Mouse (Mus musculus): ENCODE measurements around the gene Ogfod1. TPM values are rescaled to one million over a fixed set of nuclear protein-coding genes. Genes with fewer than 3 reads are reported as not detected.
"Not testable (repeated sequence)": the region's sequence is repeated elsewhere in the genome, so short reads cannot be mapped to it uniquely, and the experiment has no call there.

The Ogfod1 gene
- polyA plus RNA-seq, 1 experiment from 2014 or later, result 20.8 TPM

GRCm38 (mm10) chr8:94013026-94013612 lies 23.9 kb upstream of the Ogfod1 start:
- Histone ChIP-seq H3K4me1 (replicated peaks; ENCODE audit: control insufficient read depth, insufficient read depth, low read length) (peaks cover 33% of the 10 kb centered on the region), H3K27ac (ENCODE audit: low read length) (peak overlapping the region; percentile 94), H3K9me3 (ENCODE audit: control insufficient read depth, low read length) (no peaks in the 10 kb centered on the region), H3K4me3 (replicated peaks; ENCODE audit: low read length) (peak overlapping the region; percentile 98), H3K36me3 (ENCODE audit: control insufficient read depth, insufficient read depth) (peaks cover 3% of the 10 kb centered on the region; the same call in 1 of the 2 replicates), H3K27me3 (replicated peaks; ENCODE audit: control insufficient read depth, insufficient read depth, low read length) (no peaks in the 10 kb centered on the region), H3K9ac (replicated peaks; ENCODE audit: low read depth, low read length) (peak overlapping the region; percentile 98), H3K4me2 (ENCODE audit: low read length) (peak overlapping the region; percentile 73)
- 42% methylated on average over 7 of the region's 7 CpGs for WGBS
- ATAC-seq, result no peak

GRCm38 (mm10) chr8:94023916-94024315 lies 13.1 kb upstream of the Ogfod1 start:
- Histone ChIP-seq H3K4me1 (replicated peaks; ENCODE audit: control insufficient read depth, insufficient read depth, low read length) (no peaks in the 10 kb centered on the region), H3K4me2 (ENCODE audit: low read length) (no peak overlapping the region), H3K9me3 (ENCODE audit: control insufficient read depth, low read length) (no peaks in the 10 kb centered on the region), H3K27me3 (replicated peaks; ENCODE audit: control insufficient read depth, insufficient read depth, low read length) (no peaks in the 10 kb centered on the region), H3K9ac (replicated peaks; ENCODE audit: low read depth, low read length) (no peak overlapping the region), H3K27ac (ENCODE audit: low read length) (no peak overlapping the region), H3K36me3 (ENCODE audit: control insufficient read depth, insufficient read depth) (peaks cover 55% of the 10 kb centered on the region), H3K4me3 (replicated peaks; ENCODE audit: low read length) (no peak overlapping the region)
- WGBS, result 95% methylated on average over 6 of the region's 6 CpGs
- no peak for ATAC-seq

- no peak for ATAC-seq
- Histone ChIP-seq H3K4me1 (replicated peaks; ENCODE audit: control insufficient read depth, insufficient read depth, low read length) (peaks cover 11% of the 10 kb centered on the region), H3K4me3 (replicated peaks; ENCODE audit: low read length) (no peak overlapping the region), H3K9me3 (ENCODE audit: control insufficient read depth, low read length) (no peaks in the 10 kb centered on the region), H3K27ac (ENCODE audit: low read length) (no peak overlapping the region), H3K4me2 (ENCODE audit: low read length) (no peak overlapping the region), H3K36me3 (ENCODE audit: control insufficient read depth, insufficient read depth) (peaks cover 37% of the 10 kb centered on the region), H3K27me3 (replicated peaks; ENCODE audit: control insufficient read depth, insufficient read depth, low read length) (no peaks in the 10 kb centered on the region), H3K9ac (replicated peaks; ENCODE audit: low read depth, low read length) (no peak overlapping the region)
- WGBS, result 94% methylated on average over 9 of the region's 9 CpGs
Observed at GRCm38 (mm10) chr8:94029701-94030100, 7.3 kb upstream of the Ogfod1 start.

- H3K27ac ChIP-seq (ENCODE audit: low read length), result no peak overlapping the region
- H3K4me3 ChIP-seq (replicated peaks; ENCODE audit: low read length), result no peak overlapping the region
- WGBS, result 19% methylated on average over 3 of the region's 3 CpGs
- ATAC-seq, result no peak
- H3K4me2 ChIP-seq (ENCODE audit: low read length), result no peak overlapping the region
- H3K9ac ChIP-seq (replicated peaks; ENCODE audit: low read depth, low read length), result no peak overlapping the region
- peaks cover 23% of the 10 kb centered on the region for H3K4me1 ChIP-seq (replicated peaks; ENCODE audit: control insufficient read depth, insufficient read depth, low read length)
- H3K27me3 ChIP-seq (replicated peaks; ENCODE audit: control insufficient read depth, insufficient read depth, low read length), result no peaks in the 10 kb centered on the region
- no peaks in the 10 kb centered on the region for H3K9me3 ChIP-seq (ENCODE audit: control insufficient read depth, low read length)
- peaks cover 12% of the 10 kb centered on the region for H3K36me3 ChIP-seq (ENCODE audit: control insufficient read depth, insufficient read depth)
Observed at GRCm38 (mm10) chr8:94033601-94034000, 3.4 kb upstream of the Ogfod1 start.

- Histone ChIP-seq H3K27me3 (replicated peaks; ENCODE audit: control insufficient read depth, insufficient read depth, low read length) (no peaks in the 10 kb centered on the region), H3K27ac (ENCODE audit: low read length) (no peak overlapping the region), H3K9ac (replicated peaks; ENCODE audit: low read depth, low read length) (no peak overlapping the region), H3K4me3 (replicated peaks; ENCODE audit: low read length) (peak overlapping the region; percentile 21; the same call in 1 of the 2 replicates), H3K9me3 (ENCODE audit: control insufficient read depth, low read length) (no peaks in the 10 kb centered on the region), H3K36me3 (ENCODE audit: control insufficient read depth, insufficient read depth) (peaks cover 2% of the 10 kb centered on the region; the same call in 1 of the 2 replicates), H3K4me2 (ENCODE audit: low read length) (peak overlapping the region; percentile 71), H3K4me1 (replicated peaks; ENCODE audit: control insufficient read depth, insufficient read depth, low read length) (peaks cover 23% of the 10 kb centered on the region)
- no peak for ATAC-seq
- WGBS, result 60% methylated on average over 5 of the region's 5 CpGs
Observed at GRCm38 (mm10) chr8:94035200-94035599, 1.8 kb upstream of the Ogfod1 start.

GRCm38 (mm10) chr8:94036541-94036940 lies 457 bp upstream of the Ogfod1 start:
- Histone ChIP-seq H3K4me3 (replicated peaks; ENCODE audit: low read length) (peak overlapping the region; percentile 81), H3K9ac (replicated peaks; ENCODE audit: low read depth, low read length) (peak overlapping the region; percentile 59), H3K4me2 (ENCODE audit: low read length) (peak overlapping the region; percentile 71), H3K4me1 (replicated peaks; ENCODE audit: control insufficient read depth, insufficient read depth, low read length) (peaks cover 23% of the 10 kb centered on the region), H3K27ac (ENCODE audit: low read length) (peak overlapping the region; percentile 77)
- ATAC-seq, result peak; percentile 86
- not testable (repeated sequence) for H3K27me3 ChIP-seq (replicated peaks; ENCODE audit: control insufficient read depth, insufficient read depth, low read length); H3K36me3 ChIP-seq (ENCODE audit: control insufficient read depth, insufficient read depth); H3K9me3 ChIP-seq (ENCODE audit: control insufficient read depth, low read length)
- WGBS, result 0% methylated on average over 21 of the region's 32 CpGs

- H3K4me3 ChIP-seq (replicated peaks; ENCODE audit: low read length), result peak overlapping the region; percentile 81
- peak overlapping the region; percentile 76 for H3K9ac ChIP-seq (replicated peaks; ENCODE audit: low read depth, low read length)
- H3K36me3 ChIP-seq (ENCODE audit: control insufficient read depth, insufficient read depth), result peaks cover 2% of the 10 kb centered on the region; the same call in 1 of the 2 replicates
- H3K27me3 ChIP-seq (replicated peaks; ENCODE audit: control insufficient read depth, insufficient read depth, low read length), result no peaks in the 10 kb centered on the region
- 6% methylated on average over 15 of the region's 15 CpGs for WGBS
- H3K4me1 ChIP-seq (replicated peaks; ENCODE audit: control insufficient read depth, insufficient read depth, low read length), result peaks cover 23% of the 10 kb centered on the region
- ATAC-seq, result no peak
- H3K4me2 ChIP-seq (ENCODE audit: low read length), result peak overlapping the region; percentile 86
- no peaks in the 10 kb centered on the region for H3K9me3 ChIP-seq (ENCODE audit: control insufficient read depth, low read length)
- no peak overlapping the region; the same call in 1 of the 2 replicates for H3K27ac ChIP-seq (ENCODE audit: low read length)
Observed at GRCm38 (mm10) chr8:94037806-94038205, 808 bp downstream of the Ogfod1 start.

- no peak overlapping the region for H3K4me3 ChIP-seq (replicated peaks; ENCODE audit: low read length)
- H3K9ac ChIP-seq (replicated peaks; ENCODE audit: low read depth, low read length), result no peak overlapping the region
- no peaks in the 10 kb centered on the region for H3K27me3 ChIP-seq (replicated peaks; ENCODE audit: control insufficient read depth, insufficient read depth, low read length)
- H3K4me2 ChIP-seq (ENCODE audit: low read length), result no peak overlapping the region
- no peak for ATAC-seq
- no peaks in the 10 kb centered on the region for H3K4me1 ChIP-seq (replicated peaks; ENCODE audit: control insufficient read depth, insufficient read depth, low read length)
- H3K9me3 ChIP-seq (ENCODE audit: control insufficient read depth, low read length), result no peaks in the 10 kb centered on the region
- no peak overlapping the region for H3K27ac ChIP-seq (ENCODE audit: low read length)
- 51% methylated on average over 2 of the region's 2 CpGs for WGBS
- no peaks in the 10 kb centered on the region for H3K36me3 ChIP-seq (ENCODE audit: control insufficient read depth, insufficient read depth)
Observed at GRCm38 (mm10) chr8:94047845-94048244, 10.8 kb downstream of the Ogfod1 start.

- H3K36me3 ChIP-seq (ENCODE audit: control insufficient read depth, insufficient read depth), result peaks cover 4% of the 10 kb centered on the region; the same call in 1 of the 2 replicates
- no peak overlapping the region for H3K27ac ChIP-seq (ENCODE audit: low read length)
- WGBS, result 92% methylated on average over 12 of the region's 12 CpGs
Observed at GRCm38 (mm10) chr8:94052696-94053095, 15.7 kb downstream of the Ogfod1 start.

More at GRCm38 (mm10) chr8:94052696-94053095, 15.7 kb downstream of the Ogfod1 start:
- H3K4me2 ChIP-seq (ENCODE audit: low read length), result no peak overlapping the region
- no peaks in the 10 kb centered on the region for H3K9me3 ChIP-seq (ENCODE audit: control insufficient read depth, low read length)
- H3K4me1 ChIP-seq (replicated peaks; ENCODE audit: control insufficient read depth, insufficient read depth, low read length), result no peaks in the 10 kb centered on the region
- ATAC-seq, result no peak
- no peaks in the 10 kb centered on the region for H3K27me3 ChIP-seq (replicated peaks; ENCODE audit: control insufficient read depth, insufficient read depth, low read length)
- no peak overlapping the region for H3K4me3 ChIP-seq (replicated peaks; ENCODE audit: low read length)
- no peak overlapping the region for H3K9ac ChIP-seq (replicated peaks; ENCODE audit: low read depth, low read length)

All from forebrain, embryonic 16.5 days (tissue).